Mouse (Mus musculus) layer of hippocampus, adult 9-11 months (tissue): ENCODE results near the gene Sbf1.
A peak's percentile ranks its signal among the peaks of the same experiment; 100 is the strongest.

Experiments
- DNase-seq: peaks from one replicate; pipeline ENCODE4 v3.0.0; 2022

Sbf1 gene

DNA sequence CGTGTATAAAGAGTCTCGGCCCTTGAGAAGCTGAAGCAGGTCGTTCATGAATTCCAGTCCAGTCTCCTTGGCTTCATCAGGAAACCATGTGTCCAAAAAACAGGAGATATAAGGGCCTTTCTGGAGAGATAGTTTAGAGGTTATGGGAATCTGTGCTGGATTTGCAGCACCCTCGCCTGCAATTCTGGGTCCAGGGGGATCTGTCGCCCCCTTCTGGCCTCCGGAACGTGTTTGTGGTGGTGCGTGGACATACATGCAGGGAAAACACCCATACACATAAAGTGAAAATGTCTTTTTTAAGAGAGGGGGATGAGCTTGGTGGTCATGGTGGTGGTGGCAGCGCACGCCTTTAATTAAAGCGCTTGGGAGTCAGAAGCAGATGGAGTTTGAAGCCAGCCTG is 1.0 kb upstream of the Sbf1 start:
- DNase-seq: no peak

DNA sequence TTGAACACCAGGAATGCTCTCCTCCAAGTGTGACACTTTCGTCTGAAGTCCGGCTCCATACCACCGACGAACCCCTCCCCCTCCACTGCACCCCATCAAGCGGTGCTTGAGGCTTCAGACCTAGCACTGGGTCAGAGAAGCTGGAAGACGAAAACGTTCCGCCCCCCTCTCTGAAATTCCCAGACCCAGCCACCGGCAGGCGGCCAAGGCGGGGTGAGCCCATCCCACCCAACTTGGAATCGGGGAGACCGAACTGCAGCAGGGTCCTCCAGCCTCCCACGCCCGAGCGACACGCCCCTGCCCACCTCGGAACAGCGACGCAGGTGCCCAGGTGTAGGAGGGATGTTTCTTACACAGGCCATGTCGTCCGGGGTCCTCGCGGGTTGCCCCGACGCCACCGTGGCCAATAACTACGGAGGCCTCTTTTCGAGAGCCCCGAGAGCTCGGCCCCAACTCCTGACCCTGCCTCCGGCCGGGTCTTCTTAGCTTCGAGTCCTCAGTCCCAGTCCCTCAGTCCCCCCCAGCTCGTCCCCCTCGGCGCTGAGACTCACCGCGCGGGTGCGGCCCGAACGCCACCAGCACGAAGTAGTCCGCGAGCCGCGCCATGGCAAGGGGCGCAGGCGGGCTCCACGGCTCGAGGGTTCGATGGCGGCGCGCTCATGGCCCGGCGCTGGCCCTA is 461 bp downstream of the Sbf1 start:
- DNase-seq: no peak

DNA sequence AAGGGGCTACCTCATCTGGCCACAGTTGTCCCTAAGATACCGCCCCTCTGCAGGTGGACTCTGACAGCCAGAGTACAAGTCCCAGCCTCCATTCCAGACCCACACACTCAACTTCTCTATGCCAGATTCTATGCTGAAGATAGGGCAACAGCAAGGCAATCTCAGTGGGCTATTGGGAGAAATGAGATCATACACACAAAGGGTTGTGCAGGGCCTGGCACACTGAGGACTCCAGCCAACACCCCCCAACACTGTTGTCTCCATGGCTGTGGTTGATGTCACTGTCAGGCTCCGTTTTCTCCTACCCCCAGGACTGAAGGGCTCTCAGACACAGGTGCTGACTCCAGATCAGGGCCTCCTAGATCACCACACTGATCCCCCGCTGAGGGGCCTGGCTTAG is 1.0 kb downstream of the Sbf1 start:
- DNase-seq: peak; percentile 63

DNA sequence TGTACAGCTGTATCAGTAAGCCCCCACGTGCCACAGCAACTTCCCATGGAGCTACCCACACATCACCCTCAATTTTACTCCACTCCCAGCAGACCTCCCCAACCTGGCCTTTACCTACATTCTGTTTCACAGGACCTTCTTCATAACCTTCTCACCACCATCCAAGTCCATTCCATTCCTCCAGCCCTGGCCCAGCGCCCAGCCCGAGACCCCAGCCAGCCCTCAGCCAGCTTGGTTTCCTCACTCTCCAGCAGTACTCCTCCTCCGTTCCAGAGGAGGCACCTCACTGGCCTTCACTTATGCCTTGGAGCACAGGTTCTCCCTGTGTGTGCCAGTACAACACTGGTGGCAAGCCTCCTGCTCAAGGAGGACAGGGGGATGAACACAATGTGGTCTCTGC is 1.8 kb downstream of the Sbf1 start:
- DNase-seq: no peak

DNA sequence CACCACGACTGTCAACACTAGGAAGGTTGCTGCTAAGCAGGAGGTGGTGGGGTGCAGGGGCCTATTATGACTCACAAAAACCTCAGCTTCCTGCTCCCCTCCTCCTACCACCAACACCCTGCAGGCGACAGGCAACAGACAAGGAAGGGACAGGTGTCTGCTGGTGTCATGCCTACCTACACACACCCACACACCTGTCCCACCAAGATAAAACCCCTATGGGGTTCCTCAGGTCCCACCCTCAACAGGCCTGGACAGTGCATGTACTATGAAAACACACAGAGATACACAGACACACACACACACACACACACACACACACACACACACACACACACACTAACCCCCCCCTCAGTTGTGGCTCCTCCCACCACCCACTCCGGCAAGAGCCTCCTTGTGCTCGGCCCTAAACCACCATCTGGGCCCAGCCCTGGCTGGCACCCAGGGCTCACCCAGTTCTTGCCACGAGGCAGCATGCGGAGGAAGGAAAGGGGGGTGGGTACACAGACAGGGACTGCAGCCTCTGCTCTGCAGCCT is 5.1 kb downstream of the Sbf1 start:
- peak; percentile 92 for DNase-seq

DNA sequence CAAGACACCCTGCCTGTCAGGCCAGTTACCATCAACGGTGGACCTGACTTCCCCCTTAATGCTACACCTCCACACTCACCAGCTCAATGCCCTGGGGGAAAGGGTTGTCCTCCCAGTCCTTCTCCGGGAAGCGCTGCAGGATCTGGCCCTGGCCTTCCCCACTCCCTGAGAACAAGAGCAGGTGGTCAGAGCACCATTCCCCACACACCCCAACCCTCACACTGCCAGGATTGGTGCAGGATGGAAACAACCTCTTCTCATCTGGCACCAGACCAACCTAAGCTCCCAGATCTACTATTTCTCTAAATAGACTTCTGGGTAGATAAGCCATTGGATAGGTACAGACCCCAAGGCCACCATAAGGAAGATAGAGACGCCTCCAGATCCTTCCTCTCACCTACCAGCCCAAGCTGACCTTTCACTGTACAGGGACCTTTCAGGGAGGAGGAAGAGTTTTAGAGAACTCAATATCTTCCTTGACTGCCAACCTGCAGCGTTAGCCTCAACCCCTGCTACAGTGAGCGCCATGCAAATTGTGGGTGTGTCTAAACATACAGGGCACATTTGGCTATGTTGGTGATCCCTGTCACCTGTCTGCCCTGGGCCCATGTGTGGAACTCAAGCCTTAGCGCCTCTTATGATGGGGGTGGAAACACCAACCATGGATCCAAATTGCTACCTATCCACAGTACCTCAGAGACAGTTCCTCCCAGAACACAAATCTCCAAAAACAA is 6.5 kb downstream of the Sbf1 start:
- peak; percentile 57 for DNase-seq

DNA sequence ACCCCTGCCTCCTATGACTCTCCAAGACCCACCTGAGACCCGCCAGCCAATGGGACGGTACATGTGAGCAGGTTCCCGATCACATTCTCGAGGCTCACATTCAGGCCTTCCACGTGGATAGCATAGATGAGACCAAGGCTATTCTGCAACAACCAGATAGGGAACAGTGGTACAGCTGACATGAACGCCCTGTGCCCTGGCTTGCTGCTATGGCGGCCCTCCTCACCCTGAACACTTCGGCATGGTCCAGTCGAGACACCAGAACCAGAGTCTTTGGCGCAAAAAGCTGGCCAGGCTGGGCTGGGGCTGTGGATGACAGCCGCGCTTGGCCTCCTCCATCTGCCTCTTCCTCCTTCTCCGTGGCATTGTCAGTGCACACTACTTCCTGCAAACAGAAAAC is 7.7 kb downstream of the Sbf1 start:
- DNase-seq: no peak

DNA sequence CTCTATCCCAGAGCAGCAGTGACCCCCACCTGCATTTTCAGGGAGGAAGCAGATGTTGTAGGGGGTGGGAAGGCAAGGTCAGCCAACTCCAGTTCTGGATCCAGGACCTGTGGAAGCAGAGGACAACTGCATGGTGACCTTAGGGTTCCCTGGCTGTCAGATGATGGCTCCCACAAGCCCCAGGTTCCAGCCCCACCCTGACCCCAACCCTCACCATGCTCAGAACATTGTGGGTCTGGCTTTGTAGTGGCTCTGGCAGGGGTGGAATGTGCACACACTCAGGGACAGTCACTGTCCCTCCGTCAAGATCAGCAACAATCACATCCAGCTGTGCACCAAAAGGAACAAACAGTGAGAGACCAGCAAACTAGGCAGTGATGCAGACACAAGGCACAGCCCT is 9.1 kb downstream of the Sbf1 start:
- no peak for DNase-seq

DNA sequence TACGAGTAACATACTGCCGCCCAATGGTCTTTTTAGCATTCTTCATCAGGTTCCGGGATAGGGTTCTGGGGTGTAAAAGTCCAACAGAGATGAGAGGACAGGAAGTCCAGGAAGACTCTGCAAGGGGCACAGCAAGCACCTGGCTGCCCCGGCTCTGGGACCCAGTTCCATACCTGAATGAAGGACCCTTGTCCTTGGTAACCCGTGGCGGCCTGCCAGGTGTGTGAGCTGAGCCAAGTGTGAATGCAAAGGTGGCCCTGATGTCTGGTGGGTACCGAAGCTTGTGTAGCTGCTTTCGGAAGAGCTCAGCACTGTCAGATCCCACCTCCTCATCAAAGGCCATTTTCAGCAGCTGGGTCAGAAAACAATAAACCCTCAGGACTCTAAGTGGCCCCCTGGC is 14.5 kb downstream of the Sbf1 start:
- no peak for DNase-seq

DNA sequence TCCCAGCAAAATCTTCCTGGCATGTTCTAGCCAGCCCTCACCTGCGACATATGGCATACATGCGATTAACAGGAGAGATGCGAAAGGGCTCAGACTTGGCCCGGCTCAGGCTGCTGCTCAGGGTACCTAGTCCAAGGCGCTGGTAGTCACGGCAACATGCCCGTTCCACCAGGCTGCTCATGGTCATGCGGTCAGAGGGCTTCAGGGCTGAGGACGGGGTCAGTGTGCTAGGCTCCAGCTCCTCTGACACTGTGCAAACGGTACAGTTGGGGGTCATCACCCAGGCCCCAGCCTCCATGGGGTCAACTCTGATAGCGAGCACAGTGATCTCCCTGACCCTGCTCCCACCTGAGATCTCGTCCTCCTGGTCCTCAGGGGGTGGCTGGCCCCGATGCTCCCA is 14.9 kb downstream of the Sbf1 start:
- no peak for DNase-seq

DNA sequence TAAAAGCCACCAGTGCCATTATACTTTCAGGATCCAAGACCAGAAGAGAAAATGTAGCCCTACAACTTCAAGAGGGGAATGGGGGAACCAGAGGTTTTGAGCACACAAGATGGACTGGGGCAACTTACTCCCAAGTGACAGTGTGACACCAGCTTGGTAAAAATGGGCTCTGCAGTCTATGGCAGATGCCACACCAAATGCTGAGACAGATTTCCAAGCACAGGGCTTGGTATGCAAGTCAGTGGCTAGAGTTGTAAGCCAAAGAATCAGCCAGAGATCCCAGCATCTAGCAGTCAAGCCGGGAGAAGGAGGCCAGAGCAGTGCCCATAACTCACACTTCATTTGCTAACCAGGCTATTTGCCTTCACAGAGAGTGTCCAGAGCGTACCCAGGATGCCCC is 17.4 kb downstream of the Sbf1 start:
- DNase-seq: peak; percentile 63

DNA sequence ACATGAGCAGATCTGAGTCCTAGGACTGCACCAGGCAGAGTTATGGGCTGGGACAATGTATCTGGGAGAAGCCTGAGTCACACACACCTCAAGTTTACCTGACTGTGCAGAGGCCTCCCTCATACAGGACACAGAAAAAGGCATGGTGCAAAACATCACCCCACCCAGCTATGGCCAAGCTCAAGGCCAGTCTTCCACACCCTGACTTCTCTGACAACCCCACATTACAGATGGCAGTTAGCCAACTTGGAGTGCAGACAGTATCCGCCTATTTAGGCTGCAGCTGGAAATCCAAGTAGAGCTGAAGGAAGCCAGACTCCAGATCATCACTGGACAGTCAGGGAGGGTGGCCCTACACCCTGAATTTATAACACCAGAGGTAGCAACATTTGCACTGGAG is 18.6 kb downstream of the Sbf1 start:
- no peak for DNase-seq

DNA sequence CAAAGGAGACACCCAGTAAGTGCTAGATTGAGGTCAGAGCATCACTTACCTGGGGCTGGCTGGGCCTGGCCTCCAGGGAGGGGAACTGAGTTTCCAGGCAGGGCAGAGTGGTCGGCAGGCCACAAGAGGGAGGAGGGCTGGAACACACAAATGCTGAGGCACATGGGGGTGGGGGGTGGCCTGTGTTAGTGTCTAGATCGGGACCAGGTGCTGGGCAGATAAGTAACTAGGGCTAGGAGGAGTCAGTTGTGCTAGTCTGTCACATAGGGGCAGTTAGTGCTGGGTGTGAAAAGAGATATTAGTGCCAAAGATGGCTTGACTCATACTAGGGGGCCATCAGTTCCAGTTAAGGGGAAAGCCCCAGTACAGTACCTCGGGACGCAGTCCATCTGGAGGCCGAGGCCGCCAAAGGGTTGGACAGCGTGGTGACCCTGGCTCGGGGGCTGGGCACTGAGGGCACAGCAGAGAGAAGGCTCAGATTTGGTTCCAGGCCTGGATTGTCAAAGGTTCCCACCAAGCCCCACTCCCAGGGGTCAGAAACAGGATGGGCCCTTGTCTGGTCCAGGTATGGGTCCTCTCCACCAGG is 19.4 kb downstream of the Sbf1 start:
- DNase-seq: no peak

DNA sequence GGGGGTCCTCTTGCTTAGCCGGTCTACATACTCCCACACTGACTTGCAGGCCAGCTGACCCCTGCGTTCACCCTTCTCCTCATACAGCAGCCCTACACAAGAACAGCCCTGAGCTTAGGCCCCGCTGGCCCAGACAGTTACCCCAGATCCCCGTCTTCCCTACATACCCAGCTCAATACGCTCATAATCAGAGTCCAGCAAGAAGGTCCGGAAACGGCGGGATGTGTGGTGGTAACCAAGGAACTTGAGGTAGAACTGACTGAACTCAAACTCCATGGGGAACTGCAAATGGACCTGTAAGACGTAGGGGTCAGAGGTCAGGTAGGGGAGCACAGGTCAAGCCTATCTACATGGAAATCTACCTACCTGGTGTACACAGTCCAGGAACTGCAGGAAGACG is 21.3 kb downstream of the Sbf1 start:
- DNase-seq: no peak

DNA sequence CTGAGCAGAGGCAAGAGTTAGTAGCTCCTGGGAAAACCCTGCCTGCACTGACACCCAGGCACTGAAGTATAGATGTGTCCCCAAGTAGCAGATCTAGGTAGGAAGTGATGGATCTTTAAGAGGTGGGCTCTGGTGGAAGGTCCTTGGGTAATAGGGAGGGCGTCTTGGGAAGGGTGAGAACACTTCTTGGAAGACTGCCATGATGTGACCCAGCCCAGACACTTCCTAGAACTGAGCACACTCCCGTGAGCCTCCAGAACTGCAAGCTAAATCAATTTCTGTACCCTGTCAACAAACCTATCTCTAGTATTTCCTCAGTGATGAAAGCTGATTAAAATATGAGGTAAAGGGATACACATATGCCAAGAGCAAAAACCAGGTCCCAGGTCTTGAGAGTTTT is 22.3 kb downstream of the Sbf1 start:
- no peak for DNase-seq

DNA sequence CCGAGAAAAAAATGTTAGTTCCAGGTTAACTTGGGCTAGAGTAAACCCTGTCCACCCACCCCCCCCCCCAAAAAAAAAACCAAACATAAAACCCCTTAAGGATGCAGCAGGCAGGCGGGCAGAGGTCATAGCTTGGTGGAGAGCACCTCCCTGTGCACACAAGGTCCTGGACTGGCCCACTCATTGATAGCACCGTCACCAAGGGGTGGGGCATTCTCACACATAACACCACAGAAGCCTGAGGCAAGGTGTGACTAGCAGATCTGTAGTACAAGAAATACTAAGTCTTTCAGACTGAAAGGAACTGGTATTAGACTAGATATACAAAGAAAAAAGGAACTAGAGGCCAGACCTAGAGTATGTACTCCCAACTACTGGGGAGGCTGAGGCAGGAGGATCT is 23.6 kb downstream of the Sbf1 start:
- no peak for DNase-seq

DNA sequence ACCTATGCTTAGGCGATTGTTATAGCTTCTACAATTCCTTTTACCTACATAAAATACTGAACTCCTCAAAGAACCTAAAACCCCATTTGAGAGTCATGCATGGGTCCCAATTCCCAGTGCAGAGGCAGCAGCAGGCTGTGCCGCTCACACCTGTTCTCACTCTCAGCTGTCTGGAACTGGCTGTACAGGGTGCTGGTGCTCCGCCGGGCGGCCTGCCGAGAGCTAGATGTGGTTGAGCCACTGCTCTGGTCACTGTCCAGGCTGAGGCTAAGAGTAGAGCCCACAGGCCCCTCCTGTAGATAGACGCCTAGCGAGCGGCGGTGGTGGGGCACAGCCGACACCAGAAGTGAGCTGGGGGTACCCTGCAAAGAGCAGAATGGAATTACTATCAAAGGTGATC is 25.7 kb downstream of the Sbf1 start:
- DNase-seq: no peak

DNA sequence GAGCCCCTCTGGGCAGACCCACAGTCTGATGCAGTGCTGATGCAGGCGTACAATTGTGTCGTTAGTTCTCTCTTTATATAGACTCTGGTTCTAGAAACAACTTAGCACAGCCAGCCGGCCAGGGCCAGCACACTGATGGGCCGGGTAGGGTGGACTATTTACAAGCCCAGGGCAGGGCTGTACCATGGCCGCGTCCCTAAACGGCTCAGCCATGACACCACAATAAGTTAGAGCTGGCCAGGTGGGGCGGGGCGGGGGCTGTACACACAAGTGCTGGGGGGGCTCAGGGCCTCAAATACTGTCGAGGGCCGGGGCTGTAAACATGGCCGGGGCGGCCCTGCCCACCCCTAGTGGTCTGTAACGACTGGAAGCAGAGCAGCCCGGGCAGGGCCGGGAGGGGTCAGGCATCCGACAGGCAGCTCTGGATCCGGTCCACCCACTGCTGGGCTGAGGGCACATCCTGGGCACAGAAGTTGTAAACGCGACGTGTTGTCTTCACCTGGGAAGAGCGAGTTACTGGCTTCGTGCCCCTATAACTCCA is 26.8 kb downstream of the Sbf1 start:
- no peak for DNase-seq

DNA sequence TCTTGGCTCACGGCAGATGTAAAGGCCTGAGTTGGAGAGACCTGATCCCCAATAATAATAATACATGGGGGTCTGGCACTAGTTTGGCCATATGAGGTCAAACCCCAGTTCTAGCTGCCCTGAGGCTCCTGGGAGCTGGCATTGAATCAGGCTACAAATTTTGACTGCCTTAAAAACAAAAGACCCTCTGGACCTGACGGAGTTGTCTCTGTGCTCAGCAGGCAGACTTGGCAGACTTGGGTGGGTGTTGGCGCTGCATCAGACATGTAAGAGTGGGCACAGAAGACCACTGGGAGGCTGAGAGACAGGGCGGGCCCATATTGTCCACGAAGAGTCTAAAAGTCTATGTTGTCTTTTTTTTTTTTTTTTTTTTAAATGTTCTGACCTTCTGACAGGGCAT is 28.5 kb downstream of the Sbf1 start:
- no peak for DNase-seq

DNA sequence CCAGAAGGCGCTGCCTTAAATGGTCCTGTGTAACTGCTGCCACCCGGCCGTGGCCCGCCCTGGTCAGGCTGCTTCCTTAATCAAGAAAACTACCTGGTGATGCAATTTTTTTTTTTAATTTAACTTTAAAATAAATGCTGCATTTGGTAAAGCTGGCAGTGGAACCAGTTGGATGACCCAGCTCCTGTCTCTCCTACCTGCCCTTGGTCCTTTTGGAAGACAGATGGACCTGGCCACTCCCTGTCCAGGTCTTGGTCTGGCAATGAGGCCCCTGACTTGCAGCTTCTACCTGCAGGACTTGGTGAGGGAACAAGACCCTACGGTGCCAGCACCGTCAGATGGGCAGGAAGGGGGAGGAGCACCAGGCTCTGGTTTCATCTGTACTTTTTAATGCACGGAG is 29.0 kb downstream of the Sbf1 start:
- no peak for DNase-seq

DNA sequence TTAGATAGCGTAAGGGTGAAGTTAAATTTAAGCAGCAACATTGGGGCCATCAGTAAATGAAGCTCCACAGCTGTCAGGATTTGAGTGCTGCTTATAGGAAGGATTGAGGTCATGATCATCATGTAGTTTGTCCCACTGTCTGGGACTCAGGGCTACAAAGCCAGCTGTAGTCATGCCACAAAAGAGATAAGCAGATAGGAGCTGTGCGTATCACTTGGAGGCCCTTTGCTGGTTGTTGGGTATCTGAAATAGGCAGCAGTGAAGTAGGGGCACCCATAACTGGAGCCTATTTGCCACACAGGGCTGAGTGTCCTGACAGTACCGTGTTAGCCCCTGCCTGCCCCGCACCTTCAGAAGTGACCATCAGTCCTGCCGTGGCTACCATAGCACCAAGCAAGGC is 29.6 kb downstream of the Sbf1 start:
- DNase-seq: no peak

DNA sequence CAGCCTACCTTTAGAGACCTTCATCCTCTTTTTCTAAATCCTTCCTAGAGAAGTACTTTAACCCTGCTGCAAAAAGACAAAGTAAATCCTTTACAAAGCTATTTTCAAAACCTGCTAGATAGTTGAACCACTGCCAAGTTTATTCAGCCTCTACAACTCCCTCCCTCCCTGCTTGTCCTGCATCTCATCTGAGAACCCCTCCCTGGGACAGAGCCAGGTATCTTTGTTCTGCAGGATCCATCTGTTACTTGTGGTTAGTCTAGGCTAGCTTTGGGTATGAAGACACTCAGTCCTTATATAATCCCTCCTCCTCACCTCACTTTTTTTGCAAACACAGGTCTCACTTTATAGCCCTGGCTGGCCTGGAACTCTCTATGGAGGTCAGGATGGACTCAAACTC is 30.1 kb downstream of the Sbf1 start:
- peak; percentile 70 for DNase-seq

DNA sequence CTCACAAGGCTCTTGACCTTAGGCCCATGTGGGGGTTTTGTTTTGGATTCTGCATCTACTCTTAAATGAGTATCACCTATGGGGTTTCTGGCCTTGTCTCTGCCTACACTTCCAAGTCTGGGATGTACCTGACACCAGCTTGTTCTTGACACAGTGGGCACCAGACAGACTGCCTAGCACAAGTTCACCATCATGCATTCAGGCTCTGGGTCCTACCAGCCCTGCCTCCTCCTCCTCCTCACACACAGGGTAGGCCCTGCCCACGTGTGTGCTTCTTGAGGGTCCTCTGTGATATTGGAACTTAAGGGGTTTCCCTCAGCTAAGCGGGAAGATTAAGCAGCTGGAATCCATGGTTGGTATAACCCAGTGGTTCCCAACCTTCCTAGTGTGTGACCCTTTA is 31.0 kb downstream of the Sbf1 start:
- no peak for DNase-seq

DNA sequence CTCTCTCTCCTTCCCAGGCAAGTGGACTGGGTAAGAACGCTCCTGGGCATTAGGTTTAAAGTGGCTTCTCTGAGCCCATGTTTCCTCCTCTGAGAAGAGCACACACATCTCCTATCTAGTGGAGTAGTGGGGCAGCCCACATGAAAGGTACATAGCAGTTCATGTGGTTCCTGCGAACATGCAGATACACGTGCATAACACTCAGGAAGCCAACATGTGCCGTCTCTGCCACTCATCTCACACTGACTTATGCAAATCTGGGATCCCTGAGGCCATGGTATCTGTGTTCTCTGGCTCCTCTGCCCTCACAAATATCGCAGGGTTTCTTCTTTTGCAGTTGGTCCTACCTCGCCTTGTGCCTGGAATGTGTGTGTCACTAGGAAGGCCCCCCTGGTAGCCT is 32.6 kb downstream of the Sbf1 start:
- DNase-seq: no peak
